Mouse (Mus musculus): Measurements from ENCODE around the gene Kdsr. TPM values are rescaled to one million over a fixed set of nuclear protein-coding genes. Genes with fewer than 3 reads are reported as not detected.

Kdsr gene
- polyA plus RNA-seq, 2 experiments: 1.3 to 4.0 TPM

GRCm38 (mm10) chr1:106688161-106688516 lies 71.4 kb downstream of the Kdsr start:
- Histone ChIP-seq H3K9ac (replicated peaks) (no peak overlapping the region), H3K9me3 (ENCODE audit: control insufficient read depth, low read length) (no peaks in the 10 kb centered on the region), H3K4me1 (replicated peaks; ENCODE audit: control insufficient read depth in 2 of 2, insufficient read depth in 2 of 2, low read length in 1 of 2) (peaks cover 0 to 9% of the 10 kb centered on the region in 2 experiments; a peak in 2 of 4 replicates), H3K4me3 (ENCODE audit: insufficient read depth in 1 of 2, low read depth in 2 of 2, low read length in 2 of 2) (no peak overlapping the region), H3K27ac (no peak overlapping the region), H3K4me2 (ENCODE audit: low read depth) (no peak overlapping the region), H3K36me3 (replicated peaks; ENCODE audit: control insufficient read depth, insufficient read depth, low read depth) (no peaks in the 10 kb centered on the region), H3K27me3 (ENCODE audit: control insufficient read depth, insufficient read depth, low read length) (no peaks in the 10 kb centered on the region)
- DNase-seq (ENCODE audit: low read depth in 3 of 3, low spot score in 3 of 3): no peak
- 22% methylated on average over 5 of the region's 5 CpGs for WGBS (ENCODE audit: insufficient replicate concordance)
- TF ChIP-seq EP300 (IDR thresholded peaks at IDR 0.05; ENCODE audit: low read depth): no peak
- TF ChIP-seq CTCF (IDR thresholded peaks at IDR 0.05; ENCODE audit: low read depth): no peak
- no peak for ATAC-seq (ENCODE audit: insufficient read depth)

GRCm38 (mm10) chr1:106687435-106688160 lies 71.9 kb downstream of the Kdsr start:
- WGBS (ENCODE audit: insufficient replicate concordance): 63% methylated on average over 18 of the region's 18 CpGs

DNA sequence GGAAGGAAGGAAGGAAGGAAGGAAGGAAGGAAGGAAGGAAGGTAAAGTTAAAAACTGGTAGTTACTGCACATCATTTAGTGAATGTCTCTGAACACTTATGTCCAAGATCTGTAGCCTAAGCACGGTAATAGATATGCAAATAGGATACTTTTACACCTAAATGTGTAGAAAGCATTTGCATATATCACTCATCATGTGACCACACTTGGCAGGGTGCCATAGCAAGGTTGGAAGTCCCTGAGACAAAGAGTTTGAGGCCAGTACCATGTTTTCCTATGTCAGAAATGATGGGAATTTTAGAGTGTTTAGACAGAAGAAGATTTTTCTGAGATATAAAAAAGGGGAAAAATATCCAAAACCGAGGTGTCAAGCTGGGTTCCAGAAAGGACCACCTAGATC lies 73.8 kb downstream of the Kdsr start:
- Histone ChIP-seq H3K9ac (replicated peaks) (no peak overlapping the region), H3K27me3 (ENCODE audit: control insufficient read depth, insufficient read depth, low read length) (no peaks in the 10 kb centered on the region), H3K4me2 (ENCODE audit: low read depth) (no peak overlapping the region), H3K9me3 (ENCODE audit: control insufficient read depth, low read length) (no peaks in the 10 kb centered on the region), H3K27ac (no peak overlapping the region), H3K36me3 (replicated peaks; ENCODE audit: control insufficient read depth, insufficient read depth, low read depth) (no peaks in the 10 kb centered on the region), H3K4me1 (replicated peaks; ENCODE audit: control insufficient read depth in 2 of 2, insufficient read depth in 2 of 2, low read length in 1 of 2) (peaks cover 0 to 9% of the 10 kb centered on the region in 2 experiments; a peak in 2 of 4 replicates), H3K4me3 (ENCODE audit: insufficient read depth in 1 of 2, low read depth in 2 of 2, low read length in 2 of 2) (no peak overlapping the region)
- WGBS (ENCODE audit: insufficient replicate concordance): 52% methylated on average over 2 of the region's 2 CpGs
- DNase-seq (ENCODE audit: low read depth in 3 of 3, low spot score in 3 of 3): no peak
- ATAC-seq (ENCODE audit: insufficient read depth): no peak
- TF ChIP-seq EP300 (IDR thresholded peaks at IDR 0.05; ENCODE audit: low read depth) (no peak), CTCF (IDR thresholded peaks at IDR 0.05; ENCODE audit: low read depth) (no peak)

More at GRCm38 (mm10) chr1:106687435-106688160, 71.9 kb downstream of the Kdsr start:
- no peaks in the 10 kb centered on the region for H3K9me3 ChIP-seq (ENCODE audit: control insufficient read depth, low read length)
- DNase-seq (ENCODE audit: low read depth in 3 of 3, low spot score in 3 of 3) (no peak), ATAC-seq (ENCODE audit: insufficient read depth) (no peak)
- TF ChIP-seq CTCF (IDR thresholded peaks at IDR 0.05; ENCODE audit: low read depth) (no peak), EP300 (IDR thresholded peaks at IDR 0.05; ENCODE audit: low read depth) (no peak)
- no peaks in the 10 kb centered on the region for H3K36me3 ChIP-seq (replicated peaks; ENCODE audit: control insufficient read depth, insufficient read depth, low read depth)
- H3K27ac ChIP-seq: no peak overlapping the region
- H3K9ac ChIP-seq (replicated peaks): no peak overlapping the region
- H3K4me3 ChIP-seq (ENCODE audit: insufficient read depth in 1 of 2, low read depth in 2 of 2, low read length in 2 of 2): no peak overlapping the region
- no peak overlapping the region for H3K4me2 ChIP-seq (ENCODE audit: low read depth)
- no peaks in the 10 kb centered on the region for H3K27me3 ChIP-seq (ENCODE audit: control insufficient read depth, insufficient read depth, low read length)
- H3K4me1 ChIP-seq (replicated peaks; ENCODE audit: control insufficient read depth in 2 of 2, insufficient read depth in 2 of 2, low read length in 1 of 2): peaks cover 0 to 9% of the 10 kb centered on the region in 2 experiments; a peak in 2 of 4 replicates

- DNase-seq (ENCODE audit: low read depth in 3 of 3, low spot score in 3 of 3) (no peak), ATAC-seq (ENCODE audit: insufficient read depth) (no peak)
- Histone ChIP-seq H3K4me2 (ENCODE audit: low read depth) (no peak overlapping the region), H3K36me3 (replicated peaks; ENCODE audit: control insufficient read depth, insufficient read depth, low read depth) (no peaks in the 10 kb centered on the region), H3K9ac (replicated peaks) (no peak overlapping the region), H3K4me3 (ENCODE audit: insufficient read depth in 1 of 2, low read depth in 2 of 2, low read length in 2 of 2) (no peak overlapping the region), H3K4me1 (replicated peaks; ENCODE audit: control insufficient read depth in 2 of 2, insufficient read depth in 2 of 2, low read length in 1 of 2) (peaks cover 0 to 9% of the 10 kb centered on the region in 2 experiments; a peak in 2 of 4 replicates), H3K9me3 (ENCODE audit: control insufficient read depth, low read length) (no peaks in the 10 kb centered on the region), H3K27me3 (ENCODE audit: control insufficient read depth, insufficient read depth, low read length) (no peaks in the 10 kb centered on the region), H3K27ac (no peak overlapping the region)
- no peak for TF ChIP-seq EP300 (IDR thresholded peaks at IDR 0.05; ENCODE audit: low read depth)
- TF ChIP-seq CTCF (IDR thresholded peaks at IDR 0.05; ENCODE audit: low read depth): no peak
- WGBS (ENCODE audit: insufficient replicate concordance): 50% methylated on average over 3 of the region's 3 CpGs
These were observed 75.0 kb downstream of the Kdsr start for GRCm38 (mm10) chr1:106684546-106684945.

- no peaks in the 10 kb centered on the region for H3K9me3 ChIP-seq (ENCODE audit: control insufficient read depth, low read length)
- no peak overlapping the region for H3K4me2 ChIP-seq (ENCODE audit: low read depth)
- TF ChIP-seq EP300 (IDR thresholded peaks at IDR 0.05; ENCODE audit: low read depth): no peak
- TF ChIP-seq CTCF (IDR thresholded peaks at IDR 0.05; ENCODE audit: low read depth): no peak
- H3K27ac ChIP-seq: no peak overlapping the region
- H3K4me3 ChIP-seq (ENCODE audit: insufficient read depth in 1 of 2, low read depth in 2 of 2, low read length in 2 of 2): no peak overlapping the region
- peaks cover 0 to 9% of the 10 kb centered on the region in 2 experiments; a peak in 2 of 4 replicates for H3K4me1 ChIP-seq (replicated peaks; ENCODE audit: control insufficient read depth in 2 of 2, insufficient read depth in 2 of 2, low read length in 1 of 2)
- DNase-seq (ENCODE audit: low read depth in 3 of 3, low spot score in 3 of 3): no peak
- WGBS (ENCODE audit: insufficient replicate concordance): 55% methylated on average over 3 of the region's 3 CpGs
- H3K36me3 ChIP-seq (replicated peaks; ENCODE audit: control insufficient read depth, insufficient read depth, low read depth): no peaks in the 10 kb centered on the region
- H3K27me3 ChIP-seq (ENCODE audit: control insufficient read depth, insufficient read depth, low read length): no peaks in the 10 kb centered on the region
- no peak for ATAC-seq (ENCODE audit: insufficient read depth)
- no peak overlapping the region for H3K9ac ChIP-seq (replicated peaks)
These were observed 76.7 kb downstream of the Kdsr start for GRCm38 (mm10) chr1:106682829-106683228.
